Mouse (Mus musculus) layer of hippocampus, adult 8-10 months (tissue): ENCODE measurements around the gene Nanos1. TPM values are rescaled to one million over a fixed set of nuclear protein-coding genes. Genes with fewer than 3 reads are reported as not detected.

Source experiments
- DNase-seq, 2 experiments: peaks; one replicate each; pipeline ENCODE4 v3.0.0; 2022; ENCODE audit warnings: low spot score in 2 of 2
- microRNA-seq, 2 experiments: library from miRNA; unstranded; fragments of <30 nt; microRNA quantifications; one replicate each; pipeline ENCODE4 v1.2.0; 2022
- total RNA-seq, 4 experiments: library from RNA; stranded (reverse); gene quantifications; 2 replicates each; pipeline ENCODE4 v1.2.4; 2022

The Nanos1 gene
- total RNA-seq, 4 experiments from 2014 or later = 13.8 to 17.5 (median 15.8) TPM

DNA sequence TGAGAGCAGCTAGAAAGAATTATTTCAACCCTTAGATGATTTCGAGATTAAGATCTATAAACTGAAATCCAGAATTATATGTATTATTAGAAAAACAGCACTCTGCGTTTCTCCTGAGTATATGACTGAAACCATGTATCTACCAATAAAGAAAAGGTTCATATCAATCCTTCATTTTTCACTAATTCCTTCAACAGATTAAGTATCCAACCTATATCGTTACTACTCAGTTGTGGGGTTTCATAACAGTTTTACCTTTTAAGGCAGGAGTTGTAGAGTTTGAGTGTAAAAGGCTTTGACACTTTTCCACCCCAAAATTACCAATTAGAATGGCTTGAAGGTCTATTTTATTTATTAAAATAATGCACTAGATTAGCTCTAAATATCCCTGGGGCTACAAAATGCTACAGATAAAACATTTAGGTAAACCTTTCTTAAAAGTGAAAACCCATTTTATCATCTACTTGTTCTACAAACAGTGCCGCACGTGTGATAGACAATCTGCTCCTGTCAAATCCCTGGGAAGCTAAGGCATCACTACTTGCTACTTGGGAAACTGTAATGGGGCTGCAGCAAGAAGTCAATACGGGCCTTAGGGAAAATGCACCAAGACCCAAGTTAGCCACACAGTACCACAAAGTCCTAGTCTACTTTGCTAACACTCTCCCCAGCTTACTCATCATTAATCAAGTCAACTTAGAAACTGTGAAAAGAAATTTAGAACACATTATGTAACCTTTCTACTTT is 32.6 kb downstream of the Nanos1 start:
- DNase-seq = no peak

DNA sequence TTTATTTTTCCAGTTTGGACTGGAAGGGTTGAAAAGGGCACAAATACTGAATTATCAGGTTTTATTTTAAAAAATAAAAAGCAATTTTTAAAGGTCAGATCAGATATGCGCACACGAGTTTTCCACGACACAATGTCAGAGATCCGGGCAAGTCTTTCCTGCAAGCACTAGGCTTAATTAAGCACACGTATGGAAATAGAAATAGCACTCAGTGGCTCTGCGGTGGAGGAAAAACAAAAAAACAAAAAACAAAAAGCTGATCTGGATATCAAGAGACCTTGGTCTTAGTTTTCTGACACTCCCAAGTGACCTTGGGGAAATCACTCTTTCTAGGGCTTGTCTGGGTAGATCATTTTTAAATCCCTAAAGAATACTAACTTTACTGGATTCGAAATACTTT is 33.7 kb downstream of the Nanos1 start:
- DNase-seq = no peak

DNA sequence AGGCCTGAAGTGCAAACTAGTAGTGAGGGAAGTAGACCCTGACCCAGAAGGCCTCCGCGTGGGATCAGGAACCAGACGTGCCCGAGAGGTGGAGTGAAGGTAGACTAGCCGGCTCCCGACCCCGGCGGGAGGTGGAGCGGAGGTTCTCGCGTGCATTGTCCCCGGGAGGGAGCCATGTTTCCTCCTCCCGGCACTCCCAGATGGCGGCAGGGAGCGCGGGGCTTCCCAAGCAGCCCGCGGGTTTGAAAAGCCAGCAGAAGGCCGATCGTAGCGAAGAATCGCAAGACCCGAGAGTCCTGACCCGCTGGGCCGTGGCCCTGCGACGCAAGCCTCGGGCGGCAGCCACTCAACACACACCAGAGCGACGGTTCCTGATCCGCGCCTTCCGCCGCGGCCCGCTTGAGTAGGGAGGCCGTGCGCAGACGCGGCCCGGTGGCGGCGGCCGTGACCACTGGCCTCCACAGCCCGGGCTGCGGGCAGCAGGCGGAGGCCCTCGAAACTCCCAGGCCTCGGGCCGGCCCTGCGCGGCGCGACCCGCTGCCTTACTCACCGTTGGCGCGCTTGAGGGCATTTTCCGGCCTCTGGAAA is 34.2 kb downstream of the Nanos1 start:
- DNase-seq = peak; percentile 17 to 38

GRCm38 (mm10) chr19:60790551-60791161 is 34.9 kb downstream of the Nanos1 start, which contains the start of gene Eif3a:
TSS of gene Eif3a (minus strand) at chr19:60790658.
- DNase-seq = peak; percentile 91 to 93

- DNase-seq = no peak
Observed at GRCm38 (mm10) chr19:60791164-60791563, 35.4 kb downstream of the Nanos1 start.

DNA sequence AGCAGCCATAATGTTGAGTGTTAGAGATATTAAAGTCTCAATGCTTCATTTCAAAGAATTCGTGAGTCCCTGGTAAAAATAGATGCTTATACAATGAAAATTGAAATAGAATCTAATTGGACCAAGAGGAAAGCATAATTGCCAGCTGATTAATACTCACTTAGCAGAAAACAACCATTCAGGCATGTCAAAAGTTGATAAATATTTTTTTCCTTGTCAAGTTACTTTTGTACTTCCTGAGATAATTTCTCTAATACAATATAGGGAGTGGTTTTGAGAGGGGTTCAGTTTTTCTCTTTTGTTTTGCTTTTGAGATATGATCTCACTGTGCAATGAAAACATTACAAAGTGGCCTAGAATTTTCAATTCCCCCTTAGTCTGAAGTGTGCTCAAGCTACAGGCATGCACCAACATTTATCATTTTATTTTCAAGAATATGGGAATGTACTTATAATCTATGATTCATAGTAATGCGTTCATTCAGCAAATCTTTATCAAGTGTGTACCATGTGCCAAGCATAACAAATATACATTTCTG is 37.5 kb downstream of the Nanos1 start:
- no peak for DNase-seq

DNA sequence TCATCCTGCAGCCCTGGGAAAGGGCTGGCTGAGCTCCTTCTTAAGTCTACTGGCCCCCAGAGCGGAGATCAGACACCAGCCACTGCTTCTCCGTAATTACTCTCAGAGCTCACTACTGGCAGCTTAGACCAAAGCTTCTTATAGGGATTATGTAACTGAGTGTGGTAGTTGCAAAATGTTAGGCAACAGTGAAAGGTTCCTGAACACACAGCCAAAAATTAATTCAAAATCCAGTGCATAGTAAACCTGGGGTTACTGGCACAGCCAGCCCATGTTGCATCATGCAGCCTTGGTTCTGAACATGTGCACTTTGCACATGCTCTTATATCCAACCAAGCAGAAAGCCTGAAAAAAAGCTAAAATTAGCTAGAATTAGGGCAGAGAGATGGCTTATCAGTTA is 39.5 kb downstream of the Nanos1 start:
- peak; percentile 7 to 9 for DNase-seq

GRCm38 (mm10) chr19:60797415-60797814 is 41.6 kb downstream of the Nanos1 start:
- no peak for DNase-seq

DNA sequence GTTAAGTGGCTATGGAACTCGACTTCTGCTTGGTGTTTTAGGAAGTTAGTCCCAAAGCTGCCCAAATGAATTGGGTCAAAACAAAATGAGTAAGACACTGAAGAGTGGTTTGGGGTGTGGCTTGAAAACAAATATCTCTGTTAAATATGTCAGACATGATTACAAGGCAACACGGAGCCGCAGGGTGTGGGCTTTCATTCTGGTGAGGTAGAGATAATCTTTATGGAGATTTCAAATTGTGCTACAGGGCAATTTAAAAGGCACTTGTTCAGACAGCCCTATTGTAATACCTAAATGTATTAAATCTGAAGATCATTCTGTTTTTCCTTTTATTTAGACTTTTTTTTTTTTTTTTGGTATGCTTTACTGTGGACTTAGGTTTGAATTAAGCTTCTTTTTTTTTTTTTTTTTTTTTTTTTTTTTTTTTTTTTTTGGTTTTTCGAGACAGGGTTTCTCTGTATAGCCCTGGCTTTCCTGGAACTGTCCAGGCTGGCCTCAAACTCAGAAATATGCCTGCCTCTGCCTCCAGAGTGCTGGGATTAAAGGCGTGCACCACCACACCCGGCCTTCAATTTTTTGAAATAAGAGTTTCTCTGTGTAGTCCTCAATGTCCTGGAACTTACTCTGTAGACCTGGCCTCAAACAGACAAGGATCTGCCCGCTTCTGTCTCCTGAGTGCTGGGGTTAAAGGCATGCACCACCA is 44.2 kb downstream of the Nanos1 start:
- DNase-seq = no peak

GRCm38 (mm10) chr19:60804903-60805302 is 49.1 kb downstream of the Nanos1 start:
- DNase-seq = no peak

Small RNAs within 50 kb of the gene (microRNA-seq; reads per million reads assigned to microRNA genes)
- gene mmu-mir-3084-1 = 0 reads per million in 2 experiments

Other genes with a start within 250 kb of the Nanos1 start
- gene Cacul1, start 175.0 kb upstream of the Nanos1 start, total RNA-seq = 10 to 100 TPM; 48.5 to 52.5 (median 49.6) TPM
- gene Eif3a, start 34.7 kb downstream of the Nanos1 start, total RNA-seq = 100 to 1,000 TPM in 3 of 4 experiments, 10 to 100 TPM in 1; 92.4 to 109 (median 104) TPM
- 10 to 100 TPM; 43.2 to 54.7 (median 48.6) TPM for gene Fam45a, start 55.6 kb downstream of the Nanos1 start, total RNA-seq
- 10 to 100 TPM; 14.2 to 22.2 (median 17.4) TPM for gene Sfxn4, start 105.5 kb downstream of the Nanos1 start, total RNA-seq
- 10 to 100 TPM; 76.1 to 84.6 (median 81.3) TPM for gene Prdx3, start 118.6 kb downstream of the Nanos1 start, total RNA-seq
- 10 to 100 TPM in 3 of 4 experiments, 1 to 10 TPM in 1; 7.7 to 12.0 (median 11.9) TPM for gene Grk5, start 133.8 kb downstream of the Nanos1 start, total RNA-seq